Mouse (Mus musculus) liver, embryonic 15.5 days (tissue): Measurements from ENCODE around the gene Smim24. TPM values are rescaled to one million over a fixed set of nuclear protein-coding genes. Genes with fewer than 3 reads are reported as not detected.

ENCODE experiments used
- ATAC-seq: fragments of 200-750 bp; cut with Nextera tagmentation; 2 replicates; pipeline ENCODE4 v1.8.0; 2017; ENCODE audit warnings: moderate number of reproducible peaks, mild to moderate bottlenecking, moderate library complexity; ENCODE audit not compliant: insufficient read depth
- H3K27ac ChIP-seq: fragments of 300-500 bp; sonication (generic); replicated peaks from 2 replicates; pipeline ENCODE4 v1.5.1; 2015; ENCODE audit warnings: mild to moderate bottlenecking, inconsistent platforms
- H3K27me3 ChIP-seq: fragments of 300-500 bp; sonication (generic); 2 replicates; pipeline ENCODE4 v1.6.1; 2015; ENCODE audit warnings: mild to moderate bottlenecking, inconsistent platforms
- H3K36me3 ChIP-seq: fragments of 300-500 bp; sonication (generic); replicated peaks from 2 replicates; pipeline ENCODE4 v1.6.1; 2015; ENCODE audit warnings: moderate library complexity, mild to moderate bottlenecking, inconsistent platforms
- H3K4me1 ChIP-seq: fragments of 300-500 bp; sonication (generic); replicated peaks from 2 replicates; pipeline ENCODE4 v1.6.1; 2015; ENCODE audit warnings: inconsistent platforms
- H3K4me2 ChIP-seq: fragments of 300-500 bp; sonication (generic); 2 replicates; pipeline ENCODE4 v1.6.1; 2015; ENCODE audit warnings: moderate library complexity, mild to moderate bottlenecking, inconsistent platforms
- H3K4me3 ChIP-seq: fragments of 300-500 bp; sonication (generic); replicated peaks from 2 replicates; pipeline ENCODE4 v1.5.1; 2015; ENCODE audit warnings: mild to moderate bottlenecking, inconsistent platforms
- H3K9ac ChIP-seq: fragments of 300-500 bp; sonication (generic); 2 replicates; pipeline ENCODE4 v1.6.1; 2015; ENCODE audit warnings: moderate library complexity, mild to moderate bottlenecking, inconsistent platforms
- H3K9me3 ChIP-seq: fragments of 300-500 bp; sonication (generic); replicated peaks from 2 replicates; pipeline ENCODE4 v1.6.1; 2016; ENCODE audit warnings: inconsistent platforms
- WGBS: fragments of 180-500 bp; shearing (Covaris S2); methylation state at CpG from one replicate; pipeline ENCODE4 v1.1.7; 2015; ENCODE audit warnings: mixed read lengths; ENCODE audit not compliant: insufficient replicate concordance; 5-methylcytosine and 5-hydroxymethylcytosine counted together
- polyA plus RNA-seq: library from polyadenylated mRNA; unstranded; fragments of >200 nt; fragmentation: Nextera tagmentation; extraction: Ambion mirVana; gene quantifications from 2 replicates; pipeline ENCODE4 v1.2.1, GENCODE M21; 2015

Gene Smim24
- polyA plus RNA-seq, 1 experiment from 2014 or later = 1.9 TPM

GRCm38 (mm10) chr10:81395127-81395526, 2.3 kb downstream of the Smim24 start:
- H3K36me3 ChIP-seq = peaks cover 9% of the 10 kb centered on the region
- peaks cover 26% of the 10 kb centered on the region for H3K4me1 ChIP-seq
- H3K27me3 ChIP-seq = no peaks in the 10 kb centered on the region; the same call in 1 of the 2 replicates
- 11% methylated on average over 5 of the region's 5 CpGs for WGBS
- no peak overlapping the region for H3K4me2 ChIP-seq
- no peak overlapping the region for H3K9ac ChIP-seq
- no peak overlapping the region for H3K27ac ChIP-seq
- no peak overlapping the region for H3K4me3 ChIP-seq
- no peak for ATAC-seq
- no peaks in the 10 kb centered on the region for H3K9me3 ChIP-seq

GRCm38 (mm10) chr10:81395865-81396264, 3.0 kb downstream of the Smim24 start:
- Histone ChIP-seq H3K36me3 (peaks cover 17% of the 10 kb centered on the region), H3K9ac (no peak overlapping the region), H3K4me3 (no peak overlapping the region), H3K4me2 (no peak overlapping the region), H3K27me3 (peaks cover 3% of the 10 kb centered on the region; the same call in 1 of the 2 replicates), H3K9me3 (no peaks in the 10 kb centered on the region), H3K4me1 (peaks cover 23% of the 10 kb centered on the region), H3K27ac (no peak overlapping the region)
- no peak for ATAC-seq
- 67% methylated on average over 4 of the region's 4 CpGs for WGBS

- peaks cover 32% of the 10 kb centered on the region for H3K4me1 ChIP-seq
- H3K9ac ChIP-seq = no peak overlapping the region
- H3K4me2 ChIP-seq = no peak overlapping the region
- 81% methylated on average over 5 of the region's 5 CpGs for WGBS
- no peak overlapping the region for H3K27ac ChIP-seq
- peaks cover 3% of the 10 kb centered on the region; the same call in 1 of the 2 replicates for H3K27me3 ChIP-seq
- peaks cover 17% of the 10 kb centered on the region for H3K36me3 ChIP-seq
- no peaks in the 10 kb centered on the region for H3K9me3 ChIP-seq
- no peak overlapping the region for H3K4me3 ChIP-seq
- ATAC-seq = no peak
Measured at GRCm38 (mm10) chr10:81396749-81397148, 3.9 kb downstream of the Smim24 start.

- peaks cover 32% of the 10 kb centered on the region for H3K4me1 ChIP-seq
- peaks cover 21% of the 10 kb centered on the region for H3K27me3 ChIP-seq
- H3K9me3 ChIP-seq = no peaks in the 10 kb centered on the region
- H3K27ac ChIP-seq = no peak overlapping the region
- H3K9ac ChIP-seq = no peak overlapping the region
- WGBS = 76% methylated on average over 5 of the region's 5 CpGs
- H3K4me2 ChIP-seq = no peak overlapping the region
- no peak for ATAC-seq
- H3K4me3 ChIP-seq = no peak overlapping the region
- H3K36me3 ChIP-seq = peaks cover 17% of the 10 kb centered on the region
Measured at GRCm38 (mm10) chr10:81399296-81399695, 6.4 kb downstream of the Smim24 start.

- Histone ChIP-seq H3K4me1 (peaks cover 37% of the 10 kb centered on the region), H3K27me3 (peaks cover 26% of the 10 kb centered on the region), H3K36me3 (peaks cover 17% of the 10 kb centered on the region), H3K9ac (no peak overlapping the region), H3K9me3 (no peaks in the 10 kb centered on the region), H3K4me3 (no peak overlapping the region), H3K4me2 (no peak overlapping the region), H3K27ac (no peak overlapping the region)
- WGBS = 78% methylated on average over 18 of the region's 18 CpGs
- ATAC-seq = no peak
Measured at GRCm38 (mm10) chr10:81399798-81400308, 7.0 kb downstream of the Smim24 start.

GRCm38 (mm10) chr10:81400371-81401204, 7.7 kb downstream of the Smim24 start:
- H3K4me2 ChIP-seq = no peak overlapping the region
- H3K27ac ChIP-seq = no peak overlapping the region

GRCm38 (mm10) chr10:81401205-81401520, 8.3 kb downstream of the Smim24 start:
- peak overlapping the region; percentile 59 for H3K27ac ChIP-seq

More at GRCm38 (mm10) chr10:81400371-81401204, 7.7 kb downstream of the Smim24 start:
- H3K4me3 ChIP-seq = no peak overlapping the region
- ATAC-seq = no peak
- no peak overlapping the region for H3K9ac ChIP-seq
- H3K9me3 ChIP-seq = no peaks in the 10 kb centered on the region
- H3K36me3 ChIP-seq = peaks cover 17% of the 10 kb centered on the region
- WGBS = 79% methylated on average over 22 of the region's 22 CpGs
- peaks cover 43% of the 10 kb centered on the region for H3K4me1 ChIP-seq
- peaks cover 32% of the 10 kb centered on the region for H3K27me3 ChIP-seq

GRCm38 (mm10) chr10:81401521-81402226, 8.8 kb downstream of the Smim24 start:
- H3K4me1 ChIP-seq = peaks cover 51% of the 10 kb centered on the region
- WGBS = 16% methylated on average over 18 of the region's 18 CpGs
- ATAC-seq = peak; percentile 76
- no peak overlapping the region for H3K4me3 ChIP-seq
- H3K9me3 ChIP-seq = no peaks in the 10 kb centered on the region
- H3K27me3 ChIP-seq = peaks cover 43% of the 10 kb centered on the region
- no peak overlapping the region for H3K9ac ChIP-seq
- H3K27ac ChIP-seq = peak overlapping the region; percentile 61
- peaks cover 17% of the 10 kb centered on the region for H3K36me3 ChIP-seq
- peak overlapping the region; percentile 48 for H3K4me2 ChIP-seq

More at GRCm38 (mm10) chr10:81401205-81401520, 8.3 kb downstream of the Smim24 start:
- no peak for ATAC-seq
- Histone ChIP-seq H3K9me3 (no peaks in the 10 kb centered on the region), H3K4me2 (peak overlapping the region; percentile 48; the same call in 1 of the 2 replicates), H3K4me3 (no peak overlapping the region), H3K36me3 (peaks cover 17% of the 10 kb centered on the region), H3K4me1 (peaks cover 47% of the 10 kb centered on the region), H3K9ac (no peak overlapping the region), H3K27me3 (peaks cover 38% of the 10 kb centered on the region)
- WGBS = 49% methylated on average over 10 of the region's 10 CpGs

- Histone ChIP-seq H3K4me1 (peaks cover 57% of the 10 kb centered on the region), H3K9ac (no peak overlapping the region), H3K4me3 (no peak overlapping the region), H3K27me3 (peaks cover 49% of the 10 kb centered on the region), H3K36me3 (peaks cover 17% of the 10 kb centered on the region), H3K4me2 (peak overlapping the region; percentile 48; the same call in 1 of the 2 replicates), H3K9me3 (no peaks in the 10 kb centered on the region), H3K27ac (peak overlapping the region; percentile 61)
- WGBS = 42% methylated on average over 7 of the region's 7 CpGs
- ATAC-seq = no peak
Measured at GRCm38 (mm10) chr10:81402227-81402765, 9.4 kb downstream of the Smim24 start.

- no peak overlapping the region for H3K9ac ChIP-seq
- whole genome bisulfite sequencing = 79% methylated on average over 10 of the region's 10 CpGs
Measured at GRCm38 (mm10) chr10:81403511-81403910, 10.7 kb downstream of the Smim24 start.

GRCm38 (mm10) chr10:81404082-81404481, 11.2 kb downstream of the Smim24 start:
- Histone ChIP-seq H3K9ac (no peak overlapping the region), H3K4me1 (peaks cover 75% of the 10 kb centered on the region), H3K36me3 (peaks cover 17% of the 10 kb centered on the region), H3K27ac (no peak overlapping the region), H3K27me3 (peaks cover 67% of the 10 kb centered on the region), H3K9me3 (no peaks in the 10 kb centered on the region), H3K4me2 (no peak overlapping the region; the same call in 1 of the 2 replicates), H3K4me3 (no peak overlapping the region)
- no peak for ATAC-seq
- WGBS = 33% methylated on average over 9 of the region's 9 CpGs

More at GRCm38 (mm10) chr10:81403511-81403910, 10.7 kb downstream of the Smim24 start:
- Histone ChIP-seq H3K27ac (no peak overlapping the region), H3K4me2 (no peak overlapping the region), H3K9me3 (no peaks in the 10 kb centered on the region), H3K27me3 (peaks cover 61% of the 10 kb centered on the region), H3K36me3 (peaks cover 17% of the 10 kb centered on the region), H3K4me1 (peaks cover 69% of the 10 kb centered on the region), H3K4me3 (no peak overlapping the region)
- ATAC-seq = no peak
